Mouse (Mus musculus): Measurements from ENCODE around the gene Pkp1. TPM values are rescaled to one million over a fixed set of nuclear protein-coding genes. Genes with fewer than 3 reads are reported as not detected.
A peak's percentile ranks its signal among the peaks of the same experiment; 100 is the strongest.

Gene Pkp1
- polyA plus RNA-seq, 1 experiment from 2014 or later = 0.04 TPM

DNA sequence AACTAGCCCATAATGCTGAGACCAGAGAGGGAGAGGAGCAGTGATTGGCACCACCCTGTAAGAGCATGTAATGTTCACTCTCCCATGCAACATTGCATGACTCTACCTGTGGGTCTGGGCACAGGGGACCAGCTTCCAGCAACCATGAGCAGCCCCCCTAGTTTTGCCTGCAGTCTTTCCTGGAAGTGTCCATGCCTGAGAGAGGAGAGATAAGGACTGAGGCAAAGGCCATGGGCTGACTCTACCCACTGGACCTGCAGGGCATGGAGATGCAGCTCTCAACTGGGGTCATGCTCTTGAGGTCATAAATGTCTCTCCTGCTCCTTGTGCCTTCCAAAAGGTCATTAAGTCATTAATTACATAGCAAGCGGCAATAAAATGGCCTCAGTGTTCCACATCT is 17.1 kb upstream of the Pkp1 start:
- H3K27ac ChIP-seq = peak overlapping the region; percentile 44; the same call in 1 of the 2 replicates
- no peak overlapping the region for H3K4me3 ChIP-seq
- H3K4me1 ChIP-seq = peaks cover 6% of the 10 kb centered on the region
- peaks cover 9% of the 10 kb centered on the region for H3K27me3 ChIP-seq (ENCODE audit: insufficient read depth, poor library complexity, severe bottlenecking)
- H3K36me3 ChIP-seq = no peaks in the 10 kb centered on the region
- DNase-seq (ENCODE audit: low spot score) = no peak
- H3K9me3 ChIP-seq = no peaks in the 10 kb centered on the region
- WGBS = 73% methylated on average over 1 of the region's 1 CpGs

DNA sequence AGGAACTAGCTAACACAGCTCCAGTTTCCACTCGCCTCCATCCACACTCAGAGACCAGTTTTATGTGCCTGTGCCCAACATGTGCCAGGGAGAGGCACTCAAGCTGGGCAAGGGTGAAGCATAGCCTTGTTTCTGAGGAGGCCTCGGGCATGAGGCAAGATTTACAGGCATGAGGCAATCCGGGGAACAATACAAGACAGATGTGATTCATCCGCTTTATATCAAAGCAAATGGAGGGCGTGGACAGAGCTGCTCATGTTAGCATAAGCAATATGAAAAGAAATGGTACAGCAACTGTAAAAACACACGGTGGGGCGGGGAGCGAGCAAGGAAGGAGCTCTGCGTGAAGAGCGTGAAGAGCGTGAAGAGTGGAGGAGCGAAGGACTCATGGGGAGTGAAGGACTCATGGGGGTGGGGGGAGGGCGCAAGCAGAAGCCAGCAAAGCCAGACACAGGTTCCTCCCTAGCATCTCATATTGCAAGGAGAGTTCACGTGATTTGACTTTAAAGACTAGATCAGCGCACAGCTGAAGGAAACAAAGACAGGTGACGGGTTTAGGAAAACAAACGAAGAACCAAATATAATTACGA is 14.8 kb upstream of the Pkp1 start:
- Histone ChIP-seq H3K4me3 (no peak overlapping the region), H3K9me3 (no peaks in the 10 kb centered on the region), H3K4me1 (peaks cover 6% of the 10 kb centered on the region), H3K36me3 (no peaks in the 10 kb centered on the region), H3K27me3 (ENCODE audit: insufficient read depth, poor library complexity, severe bottlenecking) (peaks cover 20% of the 10 kb centered on the region), H3K27ac (no peak overlapping the region)
- no peak for DNase-seq (ENCODE audit: low spot score)
- 74% methylated on average over 18 of the region's 18 CpGs for WGBS

DNA sequence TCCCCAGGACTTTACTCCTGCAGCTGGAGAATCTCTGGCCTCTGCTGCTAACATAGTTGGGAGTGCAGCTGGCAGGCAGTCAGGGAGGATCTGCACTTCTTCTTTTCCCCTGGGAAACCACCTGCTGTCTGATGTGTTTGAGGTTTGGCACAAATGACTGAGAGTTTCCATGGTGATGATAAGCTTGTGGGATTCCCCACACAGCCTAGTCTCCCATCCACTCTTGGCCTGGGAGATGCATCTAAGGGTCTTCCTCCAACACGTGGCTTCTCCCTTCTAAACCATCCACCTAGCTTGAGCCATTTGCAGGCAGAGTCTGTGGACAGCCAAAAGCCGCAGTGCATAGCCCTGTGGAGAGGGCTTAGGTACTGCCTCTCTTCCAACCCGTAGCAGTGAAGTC is 10.9 kb upstream of the Pkp1 start:
- Histone ChIP-seq H3K4me1 (no peaks in the 10 kb centered on the region), H3K4me3 (no peak overlapping the region), H3K36me3 (no peaks in the 10 kb centered on the region), H3K27me3 (ENCODE audit: insufficient read depth, poor library complexity, severe bottlenecking) (peaks cover 56% of the 10 kb centered on the region), H3K9me3 (no peaks in the 10 kb centered on the region), H3K27ac (no peak overlapping the region)
- 63% methylated on average over 3 of the region's 3 CpGs for WGBS
- DNase-seq (ENCODE audit: low spot score) = no peak

DNA sequence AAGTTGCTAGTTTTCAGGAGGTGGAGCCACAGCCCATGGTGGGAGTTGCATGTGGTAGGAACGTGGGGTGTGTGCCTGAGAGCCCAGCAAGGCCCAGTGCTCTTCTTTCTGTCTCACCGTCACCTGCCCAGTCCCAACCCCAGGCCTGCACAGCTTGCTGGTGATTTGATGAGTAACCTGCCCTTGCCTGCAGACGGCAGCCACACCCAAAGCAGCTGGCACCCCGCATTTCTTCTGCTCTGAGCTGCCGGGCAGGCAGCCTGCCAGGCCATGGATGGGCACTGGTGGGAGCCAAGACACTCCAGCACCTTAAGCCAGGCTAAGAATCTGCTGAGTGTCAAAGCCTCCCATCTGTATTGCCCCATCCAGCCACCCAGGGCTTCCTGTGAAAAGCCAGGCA is 6.8 kb upstream of the Pkp1 start:
- Histone ChIP-seq H3K4me1 (no peaks in the 10 kb centered on the region), H3K9me3 (no peaks in the 10 kb centered on the region), H3K27ac (no peak overlapping the region), H3K4me3 (no peak overlapping the region), H3K36me3 (no peaks in the 10 kb centered on the region), H3K27me3 (ENCODE audit: insufficient read depth, poor library complexity, severe bottlenecking) (peaks cover 86% of the 10 kb centered on the region)
- 61% methylated on average over 5 of the region's 5 CpGs for WGBS
- no peak for DNase-seq (ENCODE audit: low spot score)

DNA sequence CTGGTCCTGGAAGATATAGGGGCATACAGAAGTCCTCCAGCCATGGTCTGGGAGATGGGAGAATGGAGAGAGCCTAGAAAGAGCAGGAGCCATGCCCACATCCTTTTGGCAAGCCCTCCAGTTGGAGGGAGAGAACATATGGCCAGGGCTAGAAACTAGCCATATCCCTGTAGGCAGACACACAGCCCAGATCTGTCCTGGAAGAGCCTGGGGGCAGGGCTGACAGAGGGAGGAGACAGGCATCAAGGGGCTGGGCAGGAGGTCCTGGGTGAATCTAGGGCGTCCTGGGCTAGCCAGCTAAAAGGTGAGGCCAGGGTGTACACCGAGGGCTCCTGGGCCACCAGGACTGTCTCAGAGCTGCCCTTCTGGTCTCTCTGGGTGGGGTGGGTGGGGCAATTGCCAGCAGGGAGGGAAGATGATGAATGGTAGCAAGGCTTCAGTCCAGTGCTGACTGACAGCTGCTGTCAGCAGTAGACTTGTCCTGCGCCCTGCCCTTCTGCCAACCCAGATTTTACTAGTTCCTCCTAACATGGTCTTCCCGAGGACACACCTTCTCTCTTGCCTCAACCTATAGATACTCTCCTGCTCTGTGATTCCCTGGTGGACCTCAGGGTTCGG is 5.5 kb upstream of the Pkp1 start:
- 63% methylated on average over 5 of the region's 5 CpGs for WGBS
- no peak overlapping the region for H3K27ac ChIP-seq
- no peak for DNase-seq (ENCODE audit: low spot score)
- no peak overlapping the region for H3K4me3 ChIP-seq
- no peaks in the 10 kb centered on the region for H3K36me3 ChIP-seq
- H3K27me3 ChIP-seq (ENCODE audit: insufficient read depth, poor library complexity, severe bottlenecking) = peaks cover 91% of the 10 kb centered on the region
- no peaks in the 10 kb centered on the region for H3K4me1 ChIP-seq
- no peaks in the 10 kb centered on the region for H3K9me3 ChIP-seq

DNA sequence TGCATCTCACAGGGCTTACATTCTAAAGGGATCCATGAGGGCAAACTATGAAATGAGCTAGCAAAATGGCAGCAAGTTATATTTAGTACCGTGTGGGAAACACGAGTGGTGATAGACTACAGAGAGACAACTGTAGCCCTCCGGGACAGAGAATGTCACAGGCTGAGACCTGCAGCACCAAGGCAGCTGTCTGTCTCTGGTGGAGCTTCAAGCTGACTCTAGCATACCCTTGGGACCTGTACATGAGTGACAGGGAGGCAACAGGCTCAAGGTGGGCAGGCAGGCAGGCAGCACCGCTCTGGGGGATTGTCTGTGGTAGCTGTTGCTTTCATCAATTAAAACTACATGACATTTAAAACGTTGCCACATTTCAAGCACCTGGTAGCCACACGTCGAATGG is 4.2 kb upstream of the Pkp1 start:
- peaks cover 97% of the 10 kb centered on the region for H3K27me3 ChIP-seq (ENCODE audit: insufficient read depth, poor library complexity, severe bottlenecking)

DNA sequence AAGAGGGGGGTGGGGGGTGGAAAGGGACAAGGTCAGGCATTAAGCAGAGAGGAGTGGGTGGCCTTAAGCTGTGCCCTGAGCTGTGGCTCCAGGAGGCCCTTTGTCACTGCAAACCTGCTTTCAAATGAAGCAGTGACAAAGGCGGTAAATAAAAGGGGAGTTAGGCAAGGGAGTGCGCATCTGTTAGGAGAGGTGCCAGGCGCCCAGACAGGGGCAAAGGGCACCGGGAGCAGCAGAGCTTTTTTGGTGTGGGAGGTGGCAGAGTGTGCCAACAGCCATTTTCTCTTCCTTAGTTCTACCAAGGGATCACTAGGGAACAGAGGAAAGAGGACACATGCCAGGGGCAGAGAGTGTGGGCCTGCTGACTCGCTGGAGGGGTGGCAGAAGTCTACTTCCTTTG is 1.8 kb downstream of the Pkp1 start:
- 13% methylated on average over 5 of the region's 5 CpGs for WGBS
- no peaks in the 10 kb centered on the region for H3K9me3 ChIP-seq
- H3K36me3 ChIP-seq = no peaks in the 10 kb centered on the region
- no peak overlapping the region for H3K27ac ChIP-seq
- DNase-seq (ENCODE audit: low spot score) = no peak
- peaks cover 89% of the 10 kb centered on the region for H3K27me3 ChIP-seq (ENCODE audit: insufficient read depth, poor library complexity, severe bottlenecking)
- H3K4me1 ChIP-seq = peaks cover 11% of the 10 kb centered on the region
- H3K4me3 ChIP-seq = no peak overlapping the region

More for the DNA sequence above, 4.2 kb upstream of the Pkp1 start:
- Histone ChIP-seq H3K4me1 (peaks cover 11% of the 10 kb centered on the region), H3K4me3 (no peak overlapping the region), H3K27ac (no peak overlapping the region), H3K36me3 (no peaks in the 10 kb centered on the region), H3K9me3 (no peaks in the 10 kb centered on the region)
- DNase-seq (ENCODE audit: low spot score) = no peak
- WGBS = 73% methylated on average over 7 of the region's 7 CpGs

DNA sequence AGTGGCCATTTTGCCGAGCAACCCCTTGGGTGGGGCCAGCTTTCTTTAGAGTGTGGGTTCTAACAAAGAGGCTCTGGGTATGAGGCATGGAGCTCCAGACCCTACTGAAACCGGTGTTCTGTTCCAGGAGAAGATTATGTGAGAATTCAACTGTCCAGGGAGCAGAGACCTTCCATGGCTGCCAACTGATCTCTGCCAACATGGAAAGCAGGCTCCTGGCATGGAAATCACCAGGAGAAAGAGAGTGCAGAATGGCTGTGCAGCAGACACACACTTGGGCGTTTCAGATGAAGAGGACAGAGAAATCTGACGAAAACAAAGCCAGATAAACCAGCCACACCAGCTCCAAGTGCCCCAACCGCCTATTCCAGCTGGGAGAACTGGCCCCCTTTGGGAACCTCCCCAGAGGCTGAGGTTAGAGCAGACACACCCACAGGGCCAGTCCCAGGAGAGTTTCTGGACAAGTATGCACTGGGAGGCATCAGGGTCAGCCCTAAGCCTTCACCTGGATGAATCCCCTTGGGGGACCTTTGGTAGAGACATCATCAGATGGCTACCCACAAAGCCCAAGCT is 2.4 kb downstream of the Pkp1 start:
- 32% methylated on average over 5 of the region's 5 CpGs for WGBS
- no peak for DNase-seq (ENCODE audit: low spot score)
- Histone ChIP-seq H3K9me3 (no peaks in the 10 kb centered on the region), H3K27ac (no peak overlapping the region), H3K36me3 (no peaks in the 10 kb centered on the region), H3K4me1 (peaks cover 11% of the 10 kb centered on the region), H3K27me3 (ENCODE audit: insufficient read depth, poor library complexity, severe bottlenecking) (peaks cover 88% of the 10 kb centered on the region), H3K4me3 (no peak overlapping the region)

DNA sequence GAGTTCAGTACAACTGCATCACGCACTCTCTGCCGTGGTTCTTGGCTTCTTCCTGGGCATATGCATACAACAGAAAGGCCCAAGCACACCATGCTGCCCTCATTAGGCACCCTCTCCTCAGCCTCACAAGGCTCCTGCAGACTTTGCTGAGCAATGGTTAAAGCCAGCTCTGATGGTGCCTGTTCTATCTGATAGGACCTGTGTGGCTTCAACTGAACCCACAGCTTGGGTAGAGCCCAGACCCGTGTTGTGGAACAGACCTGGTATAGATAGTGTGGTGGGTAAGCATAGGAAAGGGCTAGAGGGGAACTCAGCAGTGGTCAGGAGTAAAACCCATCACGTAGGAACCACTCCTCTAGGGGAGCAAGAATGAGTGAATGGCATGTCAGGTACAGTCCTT is 5.3 kb downstream of the Pkp1 start:
- no peaks in the 10 kb centered on the region for H3K36me3 ChIP-seq
- H3K27me3 ChIP-seq (ENCODE audit: insufficient read depth, poor library complexity, severe bottlenecking) = peaks cover 83% of the 10 kb centered on the region
- H3K9me3 ChIP-seq = no peaks in the 10 kb centered on the region
- no peak overlapping the region for H3K27ac ChIP-seq
- H3K4me1 ChIP-seq = peaks cover 16% of the 10 kb centered on the region
- no peak overlapping the region for H3K4me3 ChIP-seq
- WGBS = 71% methylated on average over 4 of the region's 4 CpGs
- DNase-seq (ENCODE audit: low spot score) = no peak

DNA sequence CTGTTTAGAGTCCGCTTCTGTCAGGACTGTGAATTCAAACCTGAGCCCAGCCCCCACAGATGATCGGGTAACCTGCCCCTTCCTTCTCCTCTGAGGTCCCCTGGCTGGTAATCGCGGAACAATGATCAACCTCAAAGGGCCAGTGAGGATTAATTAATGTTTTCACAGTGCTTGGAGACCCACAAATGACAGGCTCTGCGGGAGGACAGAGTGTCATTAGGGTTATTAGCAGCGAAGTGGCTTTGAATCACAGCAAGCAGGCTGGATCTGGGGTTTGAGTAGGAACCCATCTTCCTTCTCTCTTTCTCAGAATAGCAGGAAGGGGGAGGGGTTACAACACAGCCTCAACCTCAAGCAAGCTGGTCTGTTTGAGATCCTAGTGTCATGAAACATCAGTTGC is 9.6 kb downstream of the Pkp1 start:
- WGBS = 30% methylated on average over 6 of the region's 6 CpGs
- H3K4me3 ChIP-seq = no peak overlapping the region
- H3K9me3 ChIP-seq = no peaks in the 10 kb centered on the region
- no peaks in the 10 kb centered on the region for H3K36me3 ChIP-seq
- H3K4me1 ChIP-seq = peaks cover 15% of the 10 kb centered on the region
- H3K27ac ChIP-seq = no peak overlapping the region
- peaks cover 57% of the 10 kb centered on the region for H3K27me3 ChIP-seq (ENCODE audit: insufficient read depth, poor library complexity, severe bottlenecking)
- no peak for DNase-seq (ENCODE audit: low spot score)

DNA sequence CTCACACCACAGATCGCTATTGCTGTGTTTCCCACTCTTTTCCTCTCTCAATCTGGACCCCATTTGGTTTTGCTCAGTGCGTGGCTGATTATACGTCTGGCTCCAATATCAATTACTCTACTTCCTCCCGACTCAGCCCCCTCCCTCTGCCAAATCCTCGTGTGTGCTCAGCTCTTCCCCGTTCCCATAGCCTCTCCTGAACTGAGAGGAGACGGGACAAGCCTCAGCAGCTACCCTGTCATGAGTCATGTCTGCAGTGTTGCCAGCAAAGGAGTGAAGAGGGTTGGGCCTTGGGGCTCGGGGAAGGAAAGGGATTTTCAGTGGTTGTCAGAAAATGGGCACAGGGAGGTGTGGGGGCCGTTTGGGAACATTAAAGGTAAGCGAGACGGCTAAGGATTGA is 12.3 kb downstream of the Pkp1 start:
- no peak for DNase-seq (ENCODE audit: low spot score)
- peaks cover 59% of the 10 kb centered on the region for H3K27me3 ChIP-seq (ENCODE audit: insufficient read depth, poor library complexity, severe bottlenecking)
- peaks cover 15% of the 10 kb centered on the region for H3K4me1 ChIP-seq
- no peaks in the 10 kb centered on the region for H3K9me3 ChIP-seq
- no peaks in the 10 kb centered on the region for H3K36me3 ChIP-seq
- no peak overlapping the region for H3K27ac ChIP-seq
- WGBS = 69% methylated on average over 11 of the region's 11 CpGs
- H3K4me3 ChIP-seq = no peak overlapping the region

DNA sequence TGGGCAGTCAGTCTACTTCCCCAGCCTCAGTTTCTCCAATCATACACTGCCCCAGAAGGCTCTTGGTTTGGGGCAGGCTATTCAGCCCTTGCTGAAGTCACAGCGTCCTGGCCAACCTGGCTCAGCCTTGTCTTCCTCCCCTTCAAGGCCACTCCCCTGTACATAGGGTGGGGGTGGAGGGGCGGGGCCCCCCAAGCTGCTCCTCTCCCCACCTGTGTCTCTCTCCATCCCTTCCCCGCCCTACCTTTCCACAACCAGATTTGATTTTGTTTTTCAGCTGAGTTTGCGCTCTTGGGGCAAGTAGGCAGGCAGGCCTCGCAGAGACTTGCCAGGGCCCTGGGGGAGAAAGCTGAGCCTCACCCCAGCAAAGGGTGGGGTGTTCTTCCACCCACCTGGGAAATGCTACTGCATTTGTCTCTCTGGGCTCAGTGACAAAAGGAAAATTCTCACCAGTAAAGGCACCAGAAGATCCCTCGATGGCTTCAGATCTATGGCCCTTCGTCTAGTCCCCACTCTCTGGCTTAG is 19.0 kb downstream of the Pkp1 start:
- no peak overlapping the region for H3K27ac ChIP-seq
- H3K4me1 ChIP-seq = no peaks in the 10 kb centered on the region
- DNase-seq (ENCODE audit: low spot score) = no peak
- WGBS = 59% methylated on average over 7 of the region's 7 CpGs
- no peaks in the 10 kb centered on the region for H3K36me3 ChIP-seq
- H3K9me3 ChIP-seq = no peaks in the 10 kb centered on the region
- H3K4me3 ChIP-seq = no peak overlapping the region
- peaks cover 54% of the 10 kb centered on the region for H3K27me3 ChIP-seq (ENCODE audit: insufficient read depth, poor library complexity, severe bottlenecking)

DNA sequence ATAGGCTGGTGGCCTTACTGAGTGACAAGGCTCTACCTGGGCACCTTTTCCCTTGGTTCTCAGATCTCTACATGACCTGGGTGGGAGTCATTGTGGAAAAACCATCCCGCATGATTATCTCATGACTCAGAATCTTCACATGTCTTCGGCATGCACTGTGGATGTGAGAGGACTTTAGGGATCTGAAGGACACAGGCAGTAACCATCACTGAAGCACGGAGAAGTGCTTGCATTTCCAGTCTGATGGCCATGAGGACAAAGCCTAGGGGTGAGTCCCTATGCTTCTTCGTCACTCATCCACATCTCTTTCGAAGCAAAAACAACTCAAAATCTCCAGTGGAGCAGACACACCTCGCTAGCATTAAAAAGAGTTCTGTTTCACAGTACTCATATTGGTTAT is 19.7 kb downstream of the Pkp1 start:
- 83% methylated on average over 6 of the region's 6 CpGs for WGBS
- DNase-seq (ENCODE audit: low spot score) = no peak

More for the DNA sequence above, 19.7 kb downstream of the Pkp1 start:
- Histone ChIP-seq H3K27me3 (ENCODE audit: insufficient read depth, poor library complexity, severe bottlenecking) (peaks cover 61% of the 10 kb centered on the region), H3K4me3 (no peak overlapping the region), H3K4me1 (no peaks in the 10 kb centered on the region), H3K36me3 (no peaks in the 10 kb centered on the region), H3K27ac (no peak overlapping the region), H3K9me3 (no peaks in the 10 kb centered on the region)

Data from heart, embryonic 10.5 days (tissue).